Mouse (Mus musculus) liver, adult 2 months (tissue): Measurements from ENCODE around the gene Plekhg1. TPM values are rescaled to one million over a fixed set of nuclear protein-coding genes. Genes with fewer than 3 reads are reported as not detected.

ENCODE experiments used
- DNase-seq: peaks from one replicate; pipeline ENCODE4 v3.0.0-alpha.2; 2011; ENCODE audit warnings: low read depth, low spot score; ENCODE audit errors: extremely low read depth
- H3K27ac ChIP-seq: fragments of 200-500 bp; replicated peaks from 2 replicates; pipeline ENCODE4 v1.5.1; 2012; ENCODE audit warnings: low read depth, mild to moderate bottlenecking, control low read depth, inconsistent platforms, low read length; ENCODE audit not compliant: insufficient read depth
- H3K27me3 ChIP-seq: fragments of 200-500 bp; 2 replicates; pipeline ENCODE4 v1.6.1; 2012; ENCODE audit warnings: mild to moderate bottlenecking, moderate library complexity, low read length, inconsistent platforms; ENCODE audit not compliant: control insufficient read depth, insufficient read depth
- H3K36me3 ChIP-seq: fragments of 200-500 bp; 2 replicates; pipeline ENCODE4 v1.6.1; 2012; ENCODE audit warnings: low read length, inconsistent platforms; ENCODE audit not compliant: control insufficient read depth, insufficient read depth
- H3K4me1 ChIP-seq: fragments of 200-500 bp; 2 replicates; pipeline ENCODE4 v1.6.1; 2011; ENCODE audit warnings: low read length; ENCODE audit not compliant: control insufficient read depth, insufficient read depth
- H3K4me3 ChIP-seq: fragments of 200-500 bp; 2 replicates; pipeline ENCODE4 v1.5.1; 2011; ENCODE audit warnings: low read depth, mild to moderate bottlenecking, control low read depth, low read length, moderate library complexity; ENCODE audit not compliant: insufficient read depth
- H3K79me2 ChIP-seq: fragments of 200-500 bp; 2 replicates; pipeline ENCODE4 v1.6.1; 2012; ENCODE audit warnings: inconsistent platforms, mild to moderate bottlenecking, low read length, moderate library complexity; ENCODE audit not compliant: control insufficient read depth, insufficient read depth
- H3K9ac ChIP-seq: fragments of 200-500 bp; 2 replicates; pipeline ENCODE4 v1.6.1; 2012; ENCODE audit warnings: low read depth, mild to moderate bottlenecking, control low read depth, inconsistent platforms, low read length
- CTCF ChIP-seq: fragments of 200-500 bp; IDR thresholded peaks from 2 replicates; pipeline ENCODE4 v1.5.1; 2011; ENCODE audit warnings: low read depth, low read length, control low read depth
- POLR2A ChIP-seq: fragments of 200-500 bp; IDR thresholded peaks from 2 replicates; pipeline ENCODE4 v1.6.1; 2011; ENCODE audit warnings: low read length, control low read depth; ENCODE audit not compliant: insufficient read depth; ENCODE audit errors: extremely low read depth
- WGBS: fragments of 180-500 bp; shearing (Covaris S2); methylation state at CpG from one replicate; pipeline ENCODE4 v1.1.7; 2018; 5-methylcytosine and 5-hydroxymethylcytosine counted together
- polyA plus RNA-seq: library from polyadenylated mRNA; depleted of rRNA; stranded (reverse); fragments of >200 nt; gene quantifications from 2 replicates; pipeline ENCODE4 v1.2.3, GENCODE M21; 2012
- total RNA-seq: library from RNA; depleted of rRNA; stranded (reverse); fragments of >200 nt; gene quantifications from 2 replicates; pipeline ENCODE4 v1.2.3, GENCODE M21; 2014

Gene Plekhg1
- total and polyA plus RNA-seq, 2 experiments, result 1.2 to 6.0 TPM

DNA sequence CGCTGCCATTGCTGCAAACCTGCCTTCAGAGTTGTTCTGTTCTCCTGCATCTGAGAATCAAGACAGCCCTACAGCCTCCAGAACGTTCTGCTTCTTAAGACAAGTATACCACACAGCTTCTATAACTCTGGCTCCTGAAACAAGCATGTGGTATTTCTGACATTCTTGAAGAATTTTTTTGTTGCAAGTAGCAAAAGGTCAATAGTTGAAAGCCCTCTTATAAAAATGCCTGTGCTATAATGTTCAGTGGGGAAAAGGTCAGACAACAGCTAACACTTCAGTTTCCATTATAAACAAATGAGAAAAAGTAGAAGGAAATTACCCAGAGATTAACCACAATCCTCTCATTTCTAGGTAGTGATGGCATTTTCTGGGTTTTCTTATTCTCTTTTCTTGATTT, 34.2 kb downstream of the Plekhg1 start:
- TF ChIP-seq CTCF (no peak), POLR2A (no peak)
- Histone ChIP-seq H3K4me3 (no peak overlapping the region), H3K27ac (no peak overlapping the region), H3K4me1 (peaks cover 4% of the 10 kb centered on the region), H3K79me2 (no peaks in the 10 kb centered on the region; the same call in 1 of the 2 replicates), H3K36me3 (no peaks in the 10 kb centered on the region), H3K9ac (no peak overlapping the region), H3K27me3 (no peaks in the 10 kb centered on the region)
- 68% methylated on average over 2 of the region's 2 CpGs for WGBS
- DNase-seq, result no peak

GRCm38 (mm10) chr10:3776761-3777160, 36.6 kb downstream of the Plekhg1 start:
- no peak for DNase-seq
- Histone ChIP-seq H3K36me3 (no peaks in the 10 kb centered on the region), H3K4me1 (peaks cover 2% of the 10 kb centered on the region; the same call in 1 of the 2 replicates), H3K9ac (no peak overlapping the region), H3K27me3 (no peaks in the 10 kb centered on the region), H3K27ac (no peak overlapping the region), H3K4me3 (no peak overlapping the region), H3K79me2 (no peaks in the 10 kb centered on the region; the same call in 1 of the 2 replicates)
- 82% methylated on average over 2 of the region's 2 CpGs for WGBS
- TF ChIP-seq POLR2A (no peak), CTCF (no peak)

DNA sequence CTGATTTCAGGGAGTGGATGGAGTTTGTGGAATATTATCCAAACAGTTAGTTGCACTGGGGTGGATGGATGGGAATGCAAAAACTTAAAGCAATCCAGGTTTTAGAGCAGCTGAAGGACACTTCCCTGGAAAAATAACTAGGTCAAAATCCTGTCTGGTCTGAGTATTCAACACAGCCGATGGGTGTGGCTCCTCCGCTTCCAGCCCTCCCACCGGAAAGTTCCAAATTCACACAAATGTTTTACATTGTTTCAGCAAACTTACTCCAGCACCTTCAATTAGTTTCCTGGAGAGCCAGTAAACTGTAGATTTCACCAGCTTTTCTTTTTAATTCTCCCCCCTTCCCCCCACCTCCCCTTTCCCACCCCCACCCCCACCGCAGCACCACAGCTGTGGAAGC, 45.2 kb downstream of the Plekhg1 start:
- Histone ChIP-seq H3K79me2 (no peaks in the 10 kb centered on the region; the same call in 1 of the 2 replicates), H3K27me3 (no peaks in the 10 kb centered on the region), H3K27ac (no peak overlapping the region), H3K4me3 (no peak overlapping the region), H3K9ac (no peak overlapping the region), H3K4me1 (peaks cover 3% of the 10 kb centered on the region; the same call in 1 of the 2 replicates), H3K36me3 (no peaks in the 10 kb centered on the region)
- WGBS, result 87% methylated on average over 4 of the region's 4 CpGs
- DNase-seq, result no peak
- TF ChIP-seq POLR2A (no peak), CTCF (no peak)

- no peaks in the 10 kb centered on the region for H3K27me3 ChIP-seq
- H3K9ac ChIP-seq, result no peak overlapping the region
- no peak for DNase-seq
- peaks cover 3% of the 10 kb centered on the region; the same call in 1 of the 2 replicates for H3K4me1 ChIP-seq
- no peaks in the 10 kb centered on the region for H3K79me2 ChIP-seq
- no peak overlapping the region for H3K4me3 ChIP-seq
- H3K36me3 ChIP-seq, result no peaks in the 10 kb centered on the region
- H3K27ac ChIP-seq, result no peak overlapping the region
- TF ChIP-seq POLR2A (no peak), CTCF (no peak)
- 92% methylated on average over 4 of the region's 4 CpGs for WGBS
These were observed 46.4 kb downstream of the Plekhg1 start for GRCm38 (mm10) chr10:3786531-3786930.

- DNase-seq, result no peak
- Histone ChIP-seq H3K4me3 (no peak overlapping the region), H3K27ac (no peak overlapping the region), H3K36me3 (no peaks in the 10 kb centered on the region), H3K27me3 (no peaks in the 10 kb centered on the region), H3K9ac (no peak overlapping the region), H3K79me2 (no peaks in the 10 kb centered on the region), H3K4me1 (peaks cover 3% of the 10 kb centered on the region; the same call in 1 of the 2 replicates)
- WGBS, result 41% methylated on average over 5 of the region's 5 CpGs
- TF ChIP-seq CTCF, result no peak
- TF ChIP-seq POLR2A, result no peak
These were observed 46.8 kb downstream of the Plekhg1 start for GRCm38 (mm10) chr10:3787006-3787405.

DNA sequence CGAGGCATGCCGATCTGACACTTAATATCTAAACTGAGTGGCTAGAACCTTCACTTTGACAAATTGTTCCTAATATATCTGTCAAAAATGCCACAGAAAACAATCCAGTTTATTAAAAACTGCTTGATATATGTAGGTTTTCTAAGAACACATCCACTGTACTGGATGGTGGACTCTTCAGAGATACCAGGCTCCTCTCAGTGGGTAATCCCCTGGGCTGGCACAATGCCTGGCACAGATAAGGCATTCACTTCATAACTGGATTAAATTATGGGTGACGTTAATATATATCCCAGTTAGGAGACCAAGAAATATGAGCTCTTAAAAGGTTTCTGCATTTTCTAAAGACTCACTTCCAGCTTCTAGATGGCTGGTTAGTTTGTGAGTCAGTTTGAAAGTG, 53.7 kb downstream of the Plekhg1 start:
- DNase-seq, result no peak

More for the DNA sequence above, 53.7 kb downstream of the Plekhg1 start:
- TF ChIP-seq CTCF, result no peak
- no peak for TF ChIP-seq POLR2A
- Histone ChIP-seq H3K36me3 (no peaks in the 10 kb centered on the region), H3K9ac (no peak overlapping the region), H3K27ac (no peak overlapping the region), H3K4me1 (no peaks in the 10 kb centered on the region), H3K4me3 (no peak overlapping the region), H3K27me3 (no peaks in the 10 kb centered on the region), H3K79me2 (peaks cover 2% of the 10 kb centered on the region; the same call in 1 of the 2 replicates)
- WGBS, result 86% methylated on average over 3 of the region's 3 CpGs
